Mouse (Mus musculus) cerebellum, adult 2 months (tissue): Measurements from ENCODE around the gene Zfp384. TPM values are rescaled to one million over a fixed set of nuclear protein-coding genes. Genes with fewer than 3 reads are reported as not detected.
A peak's percentile ranks its signal among the peaks of the same experiment; 100 is the strongest.

Experiments
- DNase-seq, 2 experiments: peaks; one replicate each; pipeline ENCODE4 v3.0.0; 2021
- H3K27ac ChIP-seq: fragments of 200-500 bp; 2 replicates; pipeline ENCODE4 v1.5.1; 2012; ENCODE audit warnings: low read length, control low read depth, inconsistent platforms; ENCODE audit not compliant: insufficient read depth
- H3K27me3 ChIP-seq: fragments of 200-500 bp; 2 replicates; pipeline ENCODE4 v1.6.1; 2012; ENCODE audit warnings: inconsistent platforms, mild to moderate bottlenecking, low read length, moderate library complexity; ENCODE audit not compliant: control insufficient read depth, insufficient read depth
- H3K4me1 ChIP-seq: fragments of 200-500 bp; 2 replicates; pipeline ENCODE4 v1.6.1; 2011; ENCODE audit warnings: low read length; ENCODE audit not compliant: control insufficient read depth, insufficient read depth
- H3K4me3 ChIP-seq: fragments of 200-500 bp; replicated peaks from 2 replicates; pipeline ENCODE3; 2011; ENCODE audit warnings: mild to moderate bottlenecking, low read depth, low read length, control low read depth; ENCODE audit not compliant: insufficient read depth
- CTCF ChIP-seq: fragments of 200-500 bp; IDR thresholded peaks from 2 replicates; pipeline ENCODE4 v1.5.1; 2011; ENCODE audit warnings: low read depth, mild to moderate bottlenecking, control low read depth, low read length, moderate library complexity, borderline replicate concordance; ENCODE audit not compliant: insufficient read depth
- POLR2A ChIP-seq: fragments of 200-500 bp; IDR thresholded peaks from 2 replicates; pipeline ENCODE4 v1.6.1; 2011; ENCODE audit warnings: low read length, control low read depth, borderline replicate concordance; ENCODE audit not compliant: insufficient read depth
- WGBS: fragments of 180-500 bp; shearing (Covaris S2); methylation state at CpG from one replicate; pipeline ENCODE4 v1.1.7; 2018; 5-methylcytosine and 5-hydroxymethylcytosine counted together
- polyA plus RNA-seq: library from polyadenylated mRNA; depleted of rRNA; stranded (reverse); fragments of >200 nt; gene quantifications from 2 replicates; pipeline ENCODE4 v1.2.3, GENCODE M21; 2012; rRNA removed

Gene Zfp384
- polyA plus RNA-seq, 1 experiment: 57.3 TPM

DNA sequence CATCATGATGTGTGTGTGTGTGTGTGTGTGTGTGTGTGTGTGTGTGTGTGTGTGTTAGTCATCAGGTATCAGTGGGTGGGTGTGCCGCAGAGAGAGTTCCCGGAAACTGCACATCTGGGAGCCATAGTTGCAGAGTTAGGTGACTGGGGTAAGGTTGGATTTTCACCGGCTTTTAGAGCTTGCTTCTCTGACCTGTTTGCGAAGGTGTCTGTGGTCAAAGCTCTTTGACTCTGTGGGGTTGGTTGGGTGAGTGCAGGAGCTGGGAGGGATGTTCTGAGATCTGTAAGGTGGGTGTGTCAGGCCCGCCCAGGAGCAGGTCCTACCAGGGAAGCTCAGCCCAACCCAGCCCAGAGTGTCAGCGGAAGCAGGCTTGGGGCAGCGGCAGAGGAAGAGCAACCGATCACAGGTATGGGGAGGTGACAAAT lies 58.6 kb downstream of the Zfp384 start, which contains the start of gene Lpar5:
Lpar5 (plus strand) TSS at position 350 of the 425 bp plus-strand sequence.
- no peak for TF ChIP-seq POLR2A
- no peak for TF ChIP-seq CTCF
- no peak for DNase-seq
- H3K27me3 ChIP-seq: no peaks in the 10 kb centered on the region
- no peak within 1 kb of the TSS for H3K4me3 ChIP-seq
- no peak within 1 kb of the TSS for H3K27ac ChIP-seq
- peaks cover 13% of the 10 kb centered on the region; the same call in 1 of the 2 replicates for H3K4me1 ChIP-seq
- 84% methylated on average over 8 of the region's 8 CpGs for WGBS

- Histone ChIP-seq H3K4me1 (peaks cover 13% of the 10 kb centered on the region; the same call in 1 of the 2 replicates), H3K27me3 (no peaks in the 10 kb centered on the region), H3K27ac (peak overlapping the region; percentile 77), H3K4me3 (no peak overlapping the region)
- TF ChIP-seq POLR2A: no peak
- TF ChIP-seq CTCF: no peak
- 63% methylated on average over 18 of the region's 18 CpGs for WGBS
- DNase-seq: no peak
Measured at GRCm38 (mm10) chr6:125071170-125071895, 62.4 kb downstream of the Zfp384 start.

GRCm38 (mm10) chr6:125071896-125072279 lies 62.9 kb downstream of the Zfp384 start:
- TF ChIP-seq POLR2A: no peak
- TF ChIP-seq CTCF: no peak
- DNase-seq: peak; percentile 90 to 92
- Histone ChIP-seq H3K27ac (peak overlapping the region; percentile 77), H3K27me3 (no peaks in the 10 kb centered on the region), H3K4me1 (peaks cover 13% of the 10 kb centered on the region; the same call in 1 of the 2 replicates), H3K4me3 (no peak overlapping the region)
- 4% methylated on average over 2 of the region's 2 CpGs for WGBS

GRCm38 (mm10) chr6:125073825-125074224 lies 64.9 kb downstream of the Zfp384 start:
- TF ChIP-seq CTCF: no peak
- TF ChIP-seq POLR2A: no peak
- WGBS: 71% methylated on average over 8 of the region's 8 CpGs
- Histone ChIP-seq H3K4me3 (no peak overlapping the region), H3K27ac (no peak overlapping the region), H3K4me1 (peaks cover 13% of the 10 kb centered on the region; the same call in 1 of the 2 replicates), H3K27me3 (no peaks in the 10 kb centered on the region)
- DNase-seq: no peak

DNA sequence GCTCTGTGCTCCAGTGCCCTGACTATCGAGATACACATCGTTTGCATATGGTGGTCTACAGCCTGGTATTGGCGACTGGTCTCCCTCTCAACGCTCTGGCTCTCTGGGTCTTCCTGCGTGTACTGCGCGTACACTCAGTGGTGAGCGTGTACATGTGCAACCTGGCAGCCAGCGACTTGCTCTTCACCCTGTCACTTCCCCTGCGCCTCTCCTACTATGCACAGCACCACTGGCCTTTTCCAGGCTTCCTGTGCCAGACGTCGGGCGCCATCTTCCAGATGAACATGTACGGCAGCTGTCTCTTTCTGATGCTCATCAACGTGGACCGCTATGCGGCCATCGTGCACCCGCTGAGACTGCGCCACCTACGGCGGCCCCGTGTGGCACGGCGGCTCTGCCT lies 72.4 kb downstream of the Zfp384 start:
- DNase-seq: no peak
- Histone ChIP-seq H3K27me3 (no peaks in the 10 kb centered on the region), H3K4me3 (peak overlapping the region; percentile 41), H3K27ac (no peak overlapping the region), H3K4me1 (peaks cover 6% of the 10 kb centered on the region; the same call in 1 of the 2 replicates)
- no peak for TF ChIP-seq POLR2A
- TF ChIP-seq CTCF: no peak
- WGBS: 10% methylated on average over 25 of the region's 25 CpGs

- TF ChIP-seq POLR2A (peak; percentile 49; the same call in 1 of the 2 replicates), CTCF (peak; percentile 80)
Measured at GRCm38 (mm10) chr6:125081797-125082560, 73.0 kb downstream of the Zfp384 start.

DNA sequence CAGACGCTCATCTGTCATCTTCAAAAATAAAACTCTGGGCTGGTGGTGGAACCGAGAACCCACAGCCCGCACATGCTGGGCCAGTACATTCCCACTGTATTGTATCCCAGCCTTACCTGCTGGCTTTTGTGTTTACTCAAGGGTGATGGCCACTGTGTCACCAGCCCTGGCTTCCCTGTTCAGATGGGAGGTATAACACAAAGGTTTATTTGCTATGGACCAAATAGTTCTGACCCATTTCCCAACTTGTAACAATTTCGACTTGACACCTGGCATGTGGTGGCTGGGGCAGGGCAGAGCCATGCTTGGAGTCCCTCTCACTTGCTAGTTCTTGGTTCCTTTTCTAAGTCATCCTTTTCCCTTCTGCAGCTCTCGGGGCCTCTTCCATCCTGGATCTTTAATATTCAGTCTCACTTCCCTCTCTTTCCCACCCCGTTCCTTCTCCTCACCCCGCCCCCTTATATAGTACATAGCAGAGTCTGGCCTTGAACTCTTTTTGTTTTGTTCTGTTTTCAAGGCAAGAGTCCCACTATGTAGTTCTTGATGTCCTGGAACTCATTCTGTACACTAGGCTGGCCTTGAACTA lies 73.9 kb downstream of the Zfp384 start:
- no peak for DNase-seq
- 90% methylated on average over 7 of the region's 7 CpGs for WGBS
- Histone ChIP-seq H3K27ac (no peak overlapping the region), H3K4me3 (no peak overlapping the region), H3K27me3 (no peaks in the 10 kb centered on the region), H3K4me1 (peaks cover 6% of the 10 kb centered on the region; the same call in 1 of the 2 replicates)
- TF ChIP-seq POLR2A (no peak), CTCF (no peak)

More at GRCm38 (mm10) chr6:125081797-125082560, 73.0 kb downstream of the Zfp384 start:
- Histone ChIP-seq H3K27me3 (no peaks in the 10 kb centered on the region), H3K4me1 (peaks cover 6% of the 10 kb centered on the region; the same call in 1 of the 2 replicates), H3K27ac (no peak overlapping the region), H3K4me3 (peak overlapping the region; percentile 41)
- DNase-seq: peak; percentile 79 to 86
- 13% methylated on average over 45 of the region's 45 CpGs for WGBS

DNA sequence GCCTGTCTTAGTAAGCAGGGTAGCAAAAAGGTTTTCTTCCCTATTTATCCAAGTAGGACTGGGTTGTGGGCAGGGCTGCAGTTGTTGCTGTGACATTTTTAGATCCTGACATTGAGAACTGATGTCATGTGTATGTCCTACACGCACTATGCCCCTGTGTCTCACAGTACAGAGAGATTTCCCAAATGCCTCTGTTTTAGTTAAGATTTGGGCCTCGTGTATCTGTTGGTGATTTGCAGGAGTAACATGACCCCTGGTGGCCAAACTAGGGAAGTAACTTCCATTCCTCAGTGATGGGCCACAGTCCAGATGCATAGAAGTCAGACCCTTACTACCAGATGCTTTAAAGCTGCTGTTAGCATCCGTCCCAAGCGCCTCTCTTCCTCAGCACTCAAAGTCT lies 75.5 kb downstream of the Zfp384 start:
- Histone ChIP-seq H3K27me3 (no peaks in the 10 kb centered on the region), H3K4me3 (no peak overlapping the region), H3K4me1 (peaks cover 13% of the 10 kb centered on the region), H3K27ac (no peak overlapping the region)
- TF ChIP-seq CTCF: peak; percentile 83
- no peak for TF ChIP-seq POLR2A
- 4% methylated on average over 4 of the region's 4 CpGs for WGBS
- DNase-seq: peak; percentile 70

Other genes starting within 250 kb of the Zfp384 start
- 888 and 918 TPM in 2 replicates for gene Eno2, start 239.5 kb upstream of the Zfp384 start, polyA plus RNA-seq
- gene Lrrc23, start 229.4 kb upstream of the Zfp384 start, polyA plus RNA-seq: 4.9 and 6.7 TPM in 2 replicates
- 12.1 and 13.8 TPM in 2 replicates for gene Spsb2, start 200.5 kb upstream of the Zfp384 start, polyA plus RNA-seq
- 1,162 and 1,205 TPM in 2 replicates for gene Tpi1, start 194.8 kb upstream of the Zfp384 start, polyA plus RNA-seq
- 155 and 159 TPM in 2 replicates for gene Usp5, start 179.7 kb upstream of the Zfp384 start, polyA plus RNA-seq
- 1.3 and 1.4 TPM in 2 replicates for gene Cdca3, start 179.6 kb upstream of the Zfp384 start, polyA plus RNA-seq
- gene Gnb3, start 168.9 kb upstream of the Zfp384 start, polyA plus RNA-seq: 0.84 and 1.3 TPM in 2 replicates
- 106 and 112 TPM in 2 replicates for gene P3h3, start 151.4 kb upstream of the Zfp384 start, polyA plus RNA-seq
- gene Gpr162, start 145.2 kb upstream of the Zfp384 start, polyA plus RNA-seq: 177 and 183 TPM in 2 replicates
- gene Cd4, start 120.9 kb upstream of the Zfp384 start, polyA plus RNA-seq: 0.05 and 0.26 TPM in 2 replicates
- 1.5 TPM in 2 replicates for gene Lag3, start 97.4 kb upstream of the Zfp384 start, polyA plus RNA-seq
- gene Ptms, start 89.0 kb upstream of the Zfp384 start, polyA plus RNA-seq: 958 and 983 TPM in 2 replicates
- 669 and 677 TPM in 2 replicates for gene Mlf2, start 77.8 kb upstream of the Zfp384 start, polyA plus RNA-seq
- 276 and 289 TPM in 2 replicates for gene Cops7a, start 43.6 kb upstream of the Zfp384 start, polyA plus RNA-seq
- 104 and 109 TPM in 2 replicates for gene Pianp, start 12.5 kb upstream of the Zfp384 start, polyA plus RNA-seq
- gene Ing4, start 30.6 kb downstream of the Zfp384 start, polyA plus RNA-seq: 75.7 and 80.2 TPM in 2 replicates
- gene Acrbp, start 40.5 kb downstream of the Zfp384 start, polyA plus RNA-seq: 23.7 and 24.8 TPM in 2 replicates
- gene Lpar5, start 58.8 kb downstream of the Zfp384 start, polyA plus RNA-seq: 0.57 and 0.84 TPM in 2 replicates
- 110 and 112 TPM in 2 replicates for gene Chd4, start 86.8 kb downstream of the Zfp384 start, polyA plus RNA-seq
- 24.5 and 24.9 TPM in 2 replicates for gene Nop2, start 122.8 kb downstream of the Zfp384 start, polyA plus RNA-seq
- 95.4 and 96.0 TPM in 2 replicates for gene Iffo1, start 136.1 kb downstream of the Zfp384 start, polyA plus RNA-seq
- 5,061 and 5,782 TPM in 2 replicates for gene Gapdh, start 157.3 kb downstream of the Zfp384 start, polyA plus RNA-seq
- 80.8 and 85.4 TPM in 2 replicates for gene Ncapd2, start 182.6 kb downstream of the Zfp384 start, polyA plus RNA-seq
- gene Mrpl51, start 182.7 kb downstream of the Zfp384 start, polyA plus RNA-seq: 61.6 and 70.4 TPM in 2 replicates
- 556 and 718 TPM in 2 replicates for gene Vamp1, start 206.4 kb downstream of the Zfp384 start, polyA plus RNA-seq
- 6.3 TPM in 2 replicates for gene Tapbpl, start 222.7 kb downstream of the Zfp384 start, polyA plus RNA-seq
- 0.13 TPM in 1 of 2 replicates, not detected in the other for gene Cd27, start 227.9 kb downstream of the Zfp384 start, polyA plus RNA-seq